Mouse (Mus musculus) mammary gland, adult 2 months (tissue): Measurements from ENCODE around the gene Abca9. TPM values are rescaled to one million over a fixed set of nuclear protein-coding genes. Genes with fewer than 3 reads are reported as not detected.

Experiments used
- polyA plus RNA-seq: library from polyadenylated mRNA; depleted of rRNA; stranded (reverse); fragments of >200 nt; gene quantifications from 2 replicates; pipeline ENCODE4 v1.2.3, GENCODE M21; 2012; ENCODE audit warnings: low replicate concordance; rRNA removed

Gene Abca9
- polyA plus RNA-seq = 3.0 and 8.8 TPM in 2 replicates

GRCm38 (mm10) chr11:110167459-110168251 is at the start of gene Abca9:
TSS of gene Abca9 (minus strand) at chr11:110168196.

GRCm38 (mm10) chr11:110095858-110096257 is 72.1 kb downstream of the Abca9 start, which contains the start of gene Abca8a:
TSS of gene Abca8a (minus strand) at chr11:110095978.

Other genes starting within 250 kb of the Abca9 start
- 1.3 and 3.9 TPM in 2 replicates for gene Abca8b, start 172.4 kb downstream of the Abca9 start, polyA plus RNA-seq
- 16.1 and 38.1 TPM in 2 replicates for gene Abca8a, start 72.2 kb downstream of the Abca9 start, polyA plus RNA-seq
- 1.7 and 5.4 TPM in 2 replicates for gene Abca6, start 83.6 kb upstream of the Abca9 start, polyA plus RNA-seq
- 0.51 and 1.8 TPM in 2 replicates for gene Abca5, start 169.5 kb upstream of the Abca9 start, polyA plus RNA-seq
- gene Map2k6, start 230.9 kb upstream of the Abca9 start, polyA plus RNA-seq = 1.1 and 3.5 TPM in 2 replicates